In the genomic region with DNA sequence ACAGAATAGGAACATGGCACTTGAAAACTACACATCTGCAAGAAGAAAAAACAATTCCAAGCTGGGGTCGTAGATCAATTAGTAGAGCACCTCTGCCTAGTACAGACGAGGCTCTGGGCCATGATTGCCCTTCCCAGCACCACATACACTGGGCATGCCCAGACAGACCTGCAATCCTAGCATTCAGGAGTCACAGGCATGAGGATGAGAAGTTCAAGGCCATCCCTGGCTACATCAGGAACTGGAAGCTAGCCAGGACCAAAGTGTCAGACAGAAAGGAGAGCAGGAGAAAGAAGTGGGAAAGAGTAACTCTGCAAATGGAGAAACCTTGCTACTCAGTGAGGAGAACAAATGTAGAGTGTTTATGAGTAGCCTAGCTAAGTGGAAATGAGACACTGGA, we compare ENCODE assay signal across 24 mouse cellular contexts. TPM values are rescaled to one million over a fixed set of nuclear protein-coding genes. Genes with fewer than 3 reads are reported as not detected.
DNase-seq lines count a peak whose midpoint lies in the region; ATAC-seq lines count a peak whose summit lies in the region.
"Had no signal": no experiment of that assay in that cellular context is flagged by ENCODE, and none has a peak within 500 bp of the region (broad histone marks: within the 10 kb centered on the region; RNA-seq: fewer than 3 reads in every experiment).

No protein-coding gene starts in this region.

- H3K4me1 ChIP-seq in midbrain, embryonic 11.5 days (ENCODE audit: control insufficient read depth, insufficient read depth, low read length): no peaks in the 10 kb centered on the region
- H3K4me1 ChIP-seq: embryonic facial prominence, embryonic 15.5 days; forebrain, embryonic 10.5 days; forebrain, embryonic 15.5 days; hindbrain, embryonic 15.5 days had no signal

- 83% methylated on average over 2 of the region's 2 CpGs for WGBS in midbrain, embryonic 11.5 days

- no peak for ATAC-seq in midbrain, embryonic 11.5 days (ENCODE audit: low FRiP score)
- ATAC-seq: CD4-positive, CD25-positive, alpha-beta regulatory T cell, adult 4 months; forebrain, embryonic 15.5 days; intestine, embryonic 16.5 days had no signal

- no peak overlapping the region for H3K4me3 ChIP-seq in midbrain, embryonic 11.5 days (ENCODE audit: low read depth, low read length)
- H3K4me3 ChIP-seq: embryonic facial prominence, embryonic 15.5 days; erythroblast, embryonic 14.5 days; forebrain, embryonic 10.5 days; forebrain, embryonic 15.5 days; heart, embryonic 13.5 days; hindbrain, embryonic 15.5 days had no signal

- no peak overlapping the region for H3K4me2 ChIP-seq in midbrain, embryonic 11.5 days
- H3K4me2 ChIP-seq: embryonic facial prominence, embryonic 15.5 days; forebrain, embryonic 15.5 days; heart, embryonic 13.5 days; hindbrain, embryonic 15.5 days had no signal

- DNase-seq in adrenal gland, adult (ENCODE audit: inconsistent age in 2 of 2, low spot score in 1 of 2): peak; percentile 83 to 93
- no peak for DNase-seq in adrenal gland, postnatal 4 days (ENCODE audit: low spot score in 2 of 2)
- DNase-seq in ZHBTc4 (ENCODE audit: low read depth, low spot score): peak; percentile 22
- DNase-seq in adrenal gland, postnatal 10 days: peak; percentile 66
- no peak for DNase-seq in cerebellum, adult 11-12 months
- DNase-seq in frontal cortex, postnatal 10 days (ENCODE audit: low spot score in 2 of 2): no peak
- no peak for DNase-seq in midbrain, embryonic 11.5 days (ENCODE audit: low spot score, missing footprints)
- DNase-seq: B cell, adult 2 months; cerebellum, adult 8-10 months; cerebellum, postnatal 14 days; embryo, embryonic 11 days; gastrocnemius, postnatal 10 days; heart, postnatal 36 days; kidney, adult 2 months had no signal

- no peak overlapping the region for H3K27ac ChIP-seq in midbrain, embryonic 11.5 days (ENCODE audit: low read depth, low read length)
- H3K27ac ChIP-seq: embryonic facial prominence, embryonic 15.5 days; forebrain, embryonic 10.5 days; forebrain, embryonic 15.5 days; heart, embryonic 13.5 days; hindbrain, embryonic 15.5 days had no signal

- H3K27me3 ChIP-seq in midbrain, embryonic 11.5 days (ENCODE audit: control insufficient read depth, insufficient read depth, low read length): no peaks in the 10 kb centered on the region
- H3K27me3 ChIP-seq: embryonic facial prominence, embryonic 15.5 days; forebrain, embryonic 15.5 days; heart, embryonic 13.5 days; hindbrain, embryonic 15.5 days had no signal

- no peak overlapping the region for H3K9ac ChIP-seq in midbrain, embryonic 11.5 days (ENCODE audit: low read length)
- H3K9ac ChIP-seq: embryonic facial prominence, embryonic 15.5 days; forebrain, embryonic 15.5 days; heart, embryonic 13.5 days; hindbrain, embryonic 15.5 days had no signal

- H3K36me3 ChIP-seq in midbrain, embryonic 11.5 days (ENCODE audit: control insufficient read depth, insufficient read depth, low read length): no peaks in the 10 kb centered on the region
- H3K36me3 ChIP-seq: forebrain, embryonic 15.5 days; hindbrain, embryonic 15.5 days had no signal

- no peaks in the 10 kb centered on the region for H3K9me3 ChIP-seq in midbrain, embryonic 11.5 days (ENCODE audit: control insufficient read depth, low read length)
- H3K9me3 ChIP-seq: embryonic facial prominence, embryonic 15.5 days; forebrain, embryonic 10.5 days; forebrain, embryonic 15.5 days; heart, embryonic 13.5 days; hindbrain, embryonic 15.5 days had no signal

RNA-seq across cellular contexts. Expression of a gene that starts 7.3 kb away (rescaled TPM):
- 10 to 100 TPM; 40.6 to 41.3 TPM for total RNA-seq in adrenal gland, postnatal 4 days (2021)
- total RNA-seq in adrenal gland, postnatal 10 days (2021): 10 to 100 TPM; 42.5 to 47.8 TPM
- 33.4 and 33.6 TPM in 2 replicates for polyA plus RNA-seq in midbrain, embryonic 11.5 days (2014; fragmentation: Nextera tagmentation; extraction: Ambion mirVana)

RNA-seq across cellular contexts. Expression of a gene that starts 34.1 kb away (rescaled TPM):
- total RNA-seq in adrenal gland, postnatal 4 days (2021): 10 to 100 TPM; 24.0 to 29.3 TPM
- total RNA-seq in adrenal gland, postnatal 10 days (2021): 10 to 100 TPM; 16.4 to 28.3 TPM
- 0.51 and 1.0 TPM in 2 replicates for polyA plus RNA-seq in midbrain, embryonic 11.5 days (2014; fragmentation: Nextera tagmentation; extraction: Ambion mirVana)
- polyA plus RNA-seq: erythroblast, embryonic 14.5 days had no signal

RNA-seq across cellular contexts. Expression of a gene that starts 48.9 kb away (rescaled TPM):
- total RNA-seq in adrenal gland, postnatal 4 days (2021): 10 to 100 TPM; 21.2 to 21.6 TPM
- total RNA-seq in adrenal gland, postnatal 10 days (2021): 10 to 100 TPM; 10.2 to 11.7 TPM
- polyA plus RNA-seq in midbrain, embryonic 11.5 days (2014; fragmentation: Nextera tagmentation; extraction: Ambion mirVana): 0.63 and 0.68 TPM in 2 replicates
- total RNA-seq: gastrocnemius, postnatal 10 days; heart, postnatal 36 days; MEL had no signal
- polyA plus RNA-seq: CD4-positive, CD25-positive, alpha-beta regulatory T cell, adult 4 months; gonadal fat pad, adult 2 months had no signal

Comparison
In these comparisons a context has a peak if more than half of its experiments do, and no peak if none do; other contexts are left out.
1. DNase-seq: peak in adrenal gland, adult (2 of 2), ZHBTc4 (single experiment) and adrenal gland, postnatal 10 days (single experiment); none in adrenal gland, postnatal 4 days (0 of 2), cerebellum, adult 11-12 months (single experiment), frontal cortex, postnatal 10 days (0 of 2) and midbrain, embryonic 11.5 days (single experiment).